Mouse (Mus musculus) liver, postnatal 0 days (tissue): ENCODE results near the gene Cenpp. TPM values are rescaled to one million over a fixed set of nuclear protein-coding genes. Genes with fewer than 3 reads are reported as not detected.

Source experiments
- ATAC-seq: fragments of 200-750 bp; cut with Nextera tagmentation; 2 replicates; pipeline ENCODE4 v1.8.0; 2017; ENCODE audit warnings: mild to moderate bottlenecking, moderate library complexity
- DNase-seq: peaks from one replicate; pipeline ENCODE4 v3.0.0-alpha.2; 2016
- H3K27ac ChIP-seq: fragments of 300-500 bp; sonication (generic); 2 replicates; pipeline ENCODE4 v1.5.1; 2014; ENCODE audit warnings: antibody characterized with exemption, moderate library complexity, mild to moderate bottlenecking, low read depth
- H3K27me3 ChIP-seq: fragments of 300-500 bp; sonication (generic); 2 replicates; pipeline ENCODE4 v1.6.1; 2014; ENCODE audit warnings: low read length, control low read depth, mixed read lengths; ENCODE audit not compliant: insufficient read depth
- H3K36me3 ChIP-seq: fragments of 300-500 bp; sonication (generic); replicated peaks from 2 replicates; pipeline ENCODE4 v1.6.1; 2014; ENCODE audit warnings: mild to moderate bottlenecking, control low read depth, low read length, moderate library complexity, mixed read lengths; ENCODE audit not compliant: insufficient read depth
- H3K4me1 ChIP-seq: fragments of 300-500 bp; sonication (generic); 2 replicates; pipeline ENCODE4 v1.6.1; 2014; ENCODE audit warnings: antibody characterized with exemption, mild to moderate bottlenecking, control low read depth; ENCODE audit not compliant: insufficient read depth
- H3K4me2 ChIP-seq: fragments of 300-500 bp; sonication (generic); 2 replicates; pipeline ENCODE4 v1.6.1; 2014; ENCODE audit warnings: low read depth, mild to moderate bottlenecking, low read length, moderate library complexity, mixed read lengths
- H3K4me3 ChIP-seq: fragments of 300-500 bp; sonication (generic); 2 replicates; pipeline ENCODE4 v1.5.1; 2014; ENCODE audit warnings: low read depth, low read length
- H3K9ac ChIP-seq: fragments of 300-500 bp; sonication (generic); replicated peaks from 2 replicates; pipeline ENCODE4 v1.6.1; 2014; ENCODE audit warnings: mild to moderate bottlenecking, moderate library complexity
- H3K9me3 ChIP-seq: fragments of 300-500 bp; sonication (generic); 2 replicates; pipeline ENCODE4 v1.6.1; 2016; ENCODE audit warnings: mild to moderate bottlenecking, control low read depth, low read length, mixed read lengths
- CTCF ChIP-seq: sonication (generic); IDR thresholded peaks from 2 replicates; pipeline ENCODE4 v1.5.1; 2016; ENCODE audit warnings: antibody characterized with exemption, low read depth
- EP300 ChIP-seq: IDR thresholded peaks from 2 replicates; pipeline ENCODE4 v1.6.1; 2016; ENCODE audit warnings: antibody characterized with exemption, low read depth, mild to moderate bottlenecking
- WGBS: fragments of 180-500 bp; shearing (Covaris S2); extraction: QIAGEN DNeasy Blood & Tissue Kit; methylation state at CpG from one replicate; pipeline ENCODE4 v1.1.7; 2014; ENCODE audit not compliant: insufficient replicate concordance; 5-methylcytosine and 5-hydroxymethylcytosine counted together
- polyA plus RNA-seq: library from polyadenylated mRNA; unstranded; fragments of >200 nt; fragmentation: Nextera tagmentation; extraction: Ambion mirVana; gene quantifications from 2 replicates; pipeline ENCODE4 v1.2.1, GENCODE M21; 2015

Gene Cenpp
- polyA plus RNA-seq, 1 experiment from 2014 or later, result 13.7 TPM

GRCm38 (mm10) chr13:49470806-49471205 lies 181.8 kb downstream of the Cenpp start:
- Histone ChIP-seq H3K4me3 (no peak overlapping the region), H3K4me2 (no peak overlapping the region), H3K9me3 (no peaks in the 10 kb centered on the region), H3K9ac (no peak overlapping the region), H3K4me1 (no peaks in the 10 kb centered on the region), H3K27me3 (no peaks in the 10 kb centered on the region), H3K27ac (no peak overlapping the region), H3K36me3 (no peaks in the 10 kb centered on the region)
- DNase-seq, result no peak
- whole genome bisulfite sequencing, result 46% methylated on average over 4 of the region's 4 CpGs
- no peak for TF ChIP-seq EP300
- TF ChIP-seq CTCF, result no peak
- ATAC-seq, result no peak

GRCm38 (mm10) chr13:49470319-49470718 lies 182.3 kb downstream of the Cenpp start:
- no peak for ATAC-seq
- no peak for TF ChIP-seq CTCF
- TF ChIP-seq EP300, result no peak
- Histone ChIP-seq H3K4me1 (no peaks in the 10 kb centered on the region), H3K27ac (no peak overlapping the region), H3K9ac (no peak overlapping the region), H3K9me3 (no peaks in the 10 kb centered on the region), H3K27me3 (no peaks in the 10 kb centered on the region), H3K36me3 (peaks cover 2% of the 10 kb centered on the region; the same call in 1 of the 2 replicates), H3K4me3 (no peak overlapping the region), H3K4me2 (no peak overlapping the region)
- 66% methylated on average over 4 of the region's 4 CpGs for WGBS
- no peak for DNase-seq

GRCm38 (mm10) chr13:49469002-49469401 lies 183.6 kb downstream of the Cenpp start:
- WGBS, result 81% methylated on average over 5 of the region's 5 CpGs
- no peak overlapping the region for H3K4me2 ChIP-seq
- ATAC-seq (no peak), DNase-seq (no peak)
- no peaks in the 10 kb centered on the region for H3K9me3 ChIP-seq
- H3K4me1 ChIP-seq, result no peaks in the 10 kb centered on the region
- peaks cover 13% of the 10 kb centered on the region for H3K36me3 ChIP-seq
- no peak overlapping the region for H3K27ac ChIP-seq
- H3K4me3 ChIP-seq, result no peak overlapping the region
- no peaks in the 10 kb centered on the region for H3K27me3 ChIP-seq
- no peak overlapping the region for H3K9ac ChIP-seq
- TF ChIP-seq CTCF (no peak), EP300 (no peak)

GRCm38 (mm10) chr13:49467585-49467984 lies 185.0 kb downstream of the Cenpp start:
- Histone ChIP-seq H3K4me2 (no peak overlapping the region), H3K36me3 (peaks cover 21% of the 10 kb centered on the region), H3K27me3 (no peaks in the 10 kb centered on the region), H3K27ac (no peak overlapping the region), H3K9ac (no peak overlapping the region), H3K4me1 (no peaks in the 10 kb centered on the region), H3K9me3 (no peaks in the 10 kb centered on the region), H3K4me3 (no peak overlapping the region)
- ATAC-seq (no peak), DNase-seq (no peak)
- WGBS, result 64% methylated on average over 2 of the region's 2 CpGs
- TF ChIP-seq EP300 (no peak), CTCF (no peak)

GRCm38 (mm10) chr13:49466393-49467075 lies 186.1 kb downstream of the Cenpp start:
- Histone ChIP-seq H3K4me3 (no peak overlapping the region), H3K9me3 (no peaks in the 10 kb centered on the region), H3K9ac (no peak overlapping the region), H3K4me2 (no peak overlapping the region), H3K27me3 (no peaks in the 10 kb centered on the region), H3K4me1 (no peaks in the 10 kb centered on the region), H3K36me3 (peaks cover 30% of the 10 kb centered on the region), H3K27ac (no peak overlapping the region)
- TF ChIP-seq EP300, result no peak
- TF ChIP-seq CTCF, result no peak
- ATAC-seq (no peak), DNase-seq (peak; percentile 11)
- WGBS, result 76% methylated on average over 11 of the region's 11 CpGs

- Histone ChIP-seq H3K27me3 (no peaks in the 10 kb centered on the region), H3K27ac (no peak overlapping the region), H3K4me2 (no peak overlapping the region), H3K9me3 (no peaks in the 10 kb centered on the region), H3K36me3 (peaks cover 32% of the 10 kb centered on the region), H3K9ac (no peak overlapping the region), H3K4me1 (no peaks in the 10 kb centered on the region), H3K4me3 (no peak overlapping the region)
- ATAC-seq, result peak; percentile 25; the same call in 1 of the 2 replicates
- TF ChIP-seq CTCF (no peak), EP300 (no peak)
- peak; percentile 8 for DNase-seq
- 70% methylated on average over 4 of the region's 4 CpGs for WGBS
These were observed 186.7 kb downstream of the Cenpp start for GRCm38 (mm10) chr13:49465875-49466274.

- Histone ChIP-seq H3K27ac (no peak overlapping the region), H3K4me3 (no peak overlapping the region), H3K9ac (no peak overlapping the region), H3K9me3 (no peaks in the 10 kb centered on the region), H3K36me3 (peaks cover 36% of the 10 kb centered on the region), H3K4me2 (no peak overlapping the region), H3K27me3 (no peaks in the 10 kb centered on the region), H3K4me1 (no peaks in the 10 kb centered on the region)
- DNase-seq (no peak), ATAC-seq (no peak)
- no peak for TF ChIP-seq CTCF
- TF ChIP-seq EP300, result no peak
- 94% methylated on average over 2 of the region's 2 CpGs for WGBS
These were observed 189.7 kb downstream of the Cenpp start for GRCm38 (mm10) chr13:49462921-49463320.
